Mouse (Mus musculus): ENCODE data around the gene Gm4763. TPM values are rescaled to one million over a fixed set of nuclear protein-coding genes. Genes with fewer than 3 reads are reported as not detected.
"Not testable (repeated sequence)": the region's sequence is repeated elsewhere in the genome, so short reads cannot be mapped to it uniquely, and the experiment has no call there.

Gene Gm4763
- polyA plus RNA-seq, 1 experiment from 2014 or later = not detected

- Histone ChIP-seq H3K36me3 (no peaks in the 10 kb centered on the region), H3K4me2 (no peak overlapping the region), H3K27ac (no peak overlapping the region), H3K4me3 (no peak overlapping the region), H3K27me3 (no peaks in the 10 kb centered on the region), H3K9ac (no peak overlapping the region), H3K9me3 (no peaks in the 10 kb centered on the region), H3K4me1 (no peaks in the 10 kb centered on the region)
- ATAC-seq (ENCODE audit: insufficient number of reproducible peaks, low FRiP score, low TSS enrichment, low read depth) = no peak
- WGBS = 74% methylated on average over 6 of the region's 6 CpGs
Observed at GRCm38 (mm10) chr7:24715039-24715438, 11.7 kb downstream of the Gm4763 start.

DNA sequence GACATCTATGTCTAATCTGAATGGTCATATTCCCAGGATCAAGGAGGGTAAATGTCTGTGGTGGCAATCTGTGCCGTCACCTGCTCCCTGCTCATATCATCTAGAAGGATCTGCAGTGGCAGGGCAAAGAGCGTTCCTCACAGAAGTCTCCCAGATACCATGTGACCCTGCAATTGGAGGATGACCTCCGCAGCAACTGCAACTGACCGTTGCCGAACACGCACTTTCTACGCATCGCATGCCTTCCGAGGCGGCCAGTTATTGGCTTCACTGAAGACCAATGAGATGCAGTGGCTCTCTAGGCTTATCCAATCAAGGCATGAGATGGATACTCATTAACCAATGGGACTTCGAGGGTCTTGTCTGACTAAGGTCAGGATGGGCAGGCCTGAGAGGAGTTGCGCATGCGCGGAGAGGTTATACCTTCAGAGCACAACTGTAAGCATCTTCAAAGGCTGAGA lies 17.8 kb downstream of the Gm4763 start, which contains the start of gene BC049730:
TSS of gene BC049730 (plus strand) at position 411 of the 461 bp plus-strand sequence.
- Histone ChIP-seq H3K9ac (no peak within 1 kb of the TSS), H3K4me1 (no peaks in the 10 kb centered on the region), H3K27me3 (no peaks in the 10 kb centered on the region), H3K4me3 (no peak within 1 kb of the TSS), H3K36me3 (no peaks in the 10 kb centered on the region), H3K4me2 (no peak within 1 kb of the TSS), H3K9me3 (no peaks in the 10 kb centered on the region), H3K27ac (no peak within 1 kb of the TSS)
- 93% methylated on average over 14 of the region's 14 CpGs for WGBS
- ATAC-seq (ENCODE audit: insufficient number of reproducible peaks, low FRiP score, low TSS enrichment, low read depth) = no peak

GRCm38 (mm10) chr7:24702841-24703240 lies 23.9 kb downstream of the Gm4763 start:
- H3K4me3 ChIP-seq = not testable (repeated sequence)

GRCm38 (mm10) chr7:24697891-24698290 lies 28.8 kb downstream of the Gm4763 start:
- not testable (repeated sequence) for H3K4me2 ChIP-seq; H3K4me1 ChIP-seq; H3K9ac ChIP-seq; H3K4me3 ChIP-seq; H3K9me3 ChIP-seq; H3K27me3 ChIP-seq; H3K27ac ChIP-seq; H3K36me3 ChIP-seq; ATAC-seq (ENCODE audit: insufficient number of reproducible peaks, low FRiP score, low TSS enrichment, low read depth)
- 85% methylated on average over 4 of the region's 4 CpGs for WGBS

More at GRCm38 (mm10) chr7:24702841-24703240, 23.9 kb downstream of the Gm4763 start:
- not testable (repeated sequence) for H3K27ac ChIP-seq; H3K4me2 ChIP-seq; H3K27me3 ChIP-seq; H3K9me3 ChIP-seq; ATAC-seq (ENCODE audit: insufficient number of reproducible peaks, low FRiP score, low TSS enrichment, low read depth); H3K36me3 ChIP-seq; H3K4me1 ChIP-seq; H3K9ac ChIP-seq
- WGBS = 75% methylated on average over 9 of the region's 9 CpGs

DNA sequence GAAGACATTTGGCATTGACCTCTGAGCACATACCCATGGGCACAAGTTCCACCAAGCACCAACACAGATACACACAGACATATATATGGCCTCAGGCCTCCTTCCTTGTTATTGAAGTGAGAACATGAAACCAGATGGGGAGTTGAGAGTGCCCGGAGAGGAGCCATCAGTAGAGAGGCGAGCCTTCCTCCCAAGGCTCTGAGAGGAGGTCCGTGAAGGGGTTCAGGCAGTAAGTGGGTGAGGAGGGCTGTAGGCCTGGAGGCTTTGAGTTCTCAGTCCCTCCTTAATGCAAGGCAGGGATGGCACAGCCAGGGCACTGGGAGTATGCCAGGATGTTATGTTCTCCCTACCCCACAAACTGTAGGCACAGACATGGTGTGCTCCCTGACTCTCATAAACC lies 34.0 kb downstream of the Gm4763 start:
- H3K4me3 ChIP-seq; H3K4me2 ChIP-seq; H3K36me3 ChIP-seq; H3K27me3 ChIP-seq; H3K9me3 ChIP-seq; ATAC-seq (ENCODE audit: insufficient number of reproducible peaks, low FRiP score, low TSS enrichment, low read depth); H3K27ac ChIP-seq; H3K9ac ChIP-seq; H3K4me1 ChIP-seq: not testable (repeated sequence)
- WGBS = 69% methylated on average over 3 of the region's 3 CpGs

GRCm38 (mm10) chr7:24687519-24687918 lies 39.2 kb downstream of the Gm4763 start:
- H3K4me3 ChIP-seq; H3K36me3 ChIP-seq; ATAC-seq (ENCODE audit: insufficient number of reproducible peaks, low FRiP score, low TSS enrichment, low read depth); H3K9ac ChIP-seq; H3K27me3 ChIP-seq; H3K4me1 ChIP-seq; H3K27ac ChIP-seq; H3K4me2 ChIP-seq; H3K9me3 ChIP-seq: not testable (repeated sequence)
- WGBS = 88% methylated on average over 10 of the region's 10 CpGs

- H3K4me3 ChIP-seq; H3K9me3 ChIP-seq; H3K27me3 ChIP-seq; H3K4me1 ChIP-seq; H3K27ac ChIP-seq; H3K9ac ChIP-seq; ATAC-seq (ENCODE audit: insufficient number of reproducible peaks, low FRiP score, low TSS enrichment, low read depth); H3K36me3 ChIP-seq; H3K4me2 ChIP-seq: not testable (repeated sequence)
- whole genome bisulfite sequencing = 74% methylated on average over 7 of the region's 7 CpGs
Observed at GRCm38 (mm10) chr7:24684121-24684520, 42.6 kb downstream of the Gm4763 start.

GRCm38 (mm10) chr7:24676575-24676974 lies 50.1 kb downstream of the Gm4763 start, which contains the start of gene Tex101:
Tex101 (minus strand) TSS chr7:24676675.
- Histone ChIP-seq H3K4me2 (no peak within 1 kb of the TSS), H3K4me1 (no peaks in the 10 kb centered on the region), H3K9ac (no peak within 1 kb of the TSS), H3K27ac (no peak within 1 kb of the TSS), H3K9me3 (no peaks in the 10 kb centered on the region), H3K36me3 (no peaks in the 10 kb centered on the region), H3K4me3 (no peak within 1 kb of the TSS), H3K27me3 (no peaks in the 10 kb centered on the region)
- ATAC-seq (ENCODE audit: insufficient number of reproducible peaks, low FRiP score, low TSS enrichment, low read depth) = no peak
- WGBS = 86% methylated on average over 9 of the region's 9 CpGs

- Histone ChIP-seq H3K4me2 (no peak overlapping the region), H3K36me3 (no peaks in the 10 kb centered on the region), H3K27ac (no peak overlapping the region), H3K9me3 (no peaks in the 10 kb centered on the region), H3K4me1 (no peaks in the 10 kb centered on the region), H3K9ac (no peak overlapping the region), H3K27me3 (no peaks in the 10 kb centered on the region), H3K4me3 (no peak overlapping the region)
- no peak for ATAC-seq (ENCODE audit: insufficient number of reproducible peaks, low FRiP score, low TSS enrichment, low read depth)
- 88% methylated on average over 23 of the region's 23 CpGs for WGBS
Observed at GRCm38 (mm10) chr7:24671944-24672439, 54.7 kb downstream of the Gm4763 start.

Other genes starting within 250 kb of the Gm4763 start
- 5.0 and 6.3 TPM in 2 replicates for gene Cadm4, start 244.9 kb downstream of the Gm4763 start, polyA plus RNA-seq (2015; fragmentation: Nextera tagmentation; extraction: Ambion mirVana)
- 40.8 and 44.3 TPM in 2 replicates for gene Zfp428, start 219.9 kb downstream of the Gm4763 start, polyA plus RNA-seq (2015; fragmentation: Nextera tagmentation; extraction: Ambion mirVana)
- gene AC161166.1, start 214.5 kb downstream of the Gm4763 start, polyA plus RNA-seq (2015; fragmentation: Nextera tagmentation; extraction: Ambion mirVana) = 0.32 TPM in 2 replicates
- gene Irgq, start 196.2 kb downstream of the Gm4763 start, polyA plus RNA-seq (2015; fragmentation: Nextera tagmentation; extraction: Ambion mirVana) = 8.2 and 8.3 TPM in 2 replicates
- gene Pinlyp, start 180.8 kb downstream of the Gm4763 start, polyA plus RNA-seq (2015; fragmentation: Nextera tagmentation; extraction: Ambion mirVana) = 5.1 and 7.8 TPM in 2 replicates
- gene Xrcc1, start 180.6 kb downstream of the Gm4763 start, polyA plus RNA-seq (2015; fragmentation: Nextera tagmentation; extraction: Ambion mirVana) = 110 and 125 TPM in 2 replicates
- gene Ethe1, start 139.4 kb downstream of the Gm4763 start, polyA plus RNA-seq (2015; fragmentation: Nextera tagmentation; extraction: Ambion mirVana) = 28.0 and 28.7 TPM in 2 replicates
- 5.2 and 6.4 TPM in 2 replicates for gene Zfp575, start 139.3 kb downstream of the Gm4763 start, polyA plus RNA-seq (2015; fragmentation: Nextera tagmentation; extraction: Ambion mirVana)
- gene Phldb3, start 116.1 kb downstream of the Gm4763 start, polyA plus RNA-seq (2015; fragmentation: Nextera tagmentation; extraction: Ambion mirVana) = 1.4 and 1.7 TPM in 2 replicates
- gene Lypd3, start 90.4 kb downstream of the Gm4763 start, polyA plus RNA-seq (2015; fragmentation: Nextera tagmentation; extraction: Ambion mirVana) = 125 and 128 TPM in 2 replicates
- gene Tex101, start 50.2 kb downstream of the Gm4763 start, polyA plus RNA-seq (2015; fragmentation: Nextera tagmentation; extraction: Ambion mirVana) = not detected in 2 replicates
- gene BC049730, start 17.7 kb downstream of the Gm4763 start, polyA plus RNA-seq (2015; fragmentation: Nextera tagmentation; extraction: Ambion mirVana) = not detected in 2 replicates
- 0.23 and 0.25 TPM in 2 replicates for gene Cd177, start 33.4 kb upstream of the Gm4763 start, polyA plus RNA-seq (2015; fragmentation: Nextera tagmentation; extraction: Ambion mirVana)
- 0.17 and 0.37 TPM in 2 replicates for gene Ceacam10, start 50.3 kb upstream of the Gm4763 start, polyA plus RNA-seq (2015; fragmentation: Nextera tagmentation; extraction: Ambion mirVana)
- 12.0 and 12.4 TPM in 2 replicates for gene Gm9844, start 135.3 kb upstream of the Gm4763 start, polyA plus RNA-seq (2015; fragmentation: Nextera tagmentation; extraction: Ambion mirVana)
- not detected in 2 replicates for gene Lypd4, start 143.0 kb upstream of the Gm4763 start, polyA plus RNA-seq (2015; fragmentation: Nextera tagmentation; extraction: Ambion mirVana)
- not detected in 2 replicates for gene Dmrtc2, start 143.1 kb upstream of the Gm4763 start, polyA plus RNA-seq (2015; fragmentation: Nextera tagmentation; extraction: Ambion mirVana)
- gene Rps19, start 157.5 kb upstream of the Gm4763 start, polyA plus RNA-seq (2015; fragmentation: Nextera tagmentation; extraction: Ambion mirVana) = 2,364 and 2,933 TPM in 2 replicates
- gene Cd79a, start 170.5 kb upstream of the Gm4763 start, polyA plus RNA-seq (2015; fragmentation: Nextera tagmentation; extraction: Ambion mirVana) = 0.72 and 0.78 TPM in 2 replicates
- gene Arhgef1, start 176.0 kb upstream of the Gm4763 start, polyA plus RNA-seq (2015; fragmentation: Nextera tagmentation; extraction: Ambion mirVana) = 110 and 122 TPM in 2 replicates
- gene Gm4881, start 217.6 kb upstream of the Gm4763 start, polyA plus RNA-seq (2015; fragmentation: Nextera tagmentation; extraction: Ambion mirVana) = not detected in 2 replicates
- 209 and 233 TPM in 2 replicates for gene Rabac1, start 245.8 kb upstream of the Gm4763 start, polyA plus RNA-seq (2015; fragmentation: Nextera tagmentation; extraction: Ambion mirVana)